Mouse (Mus musculus) kidney, postnatal 36 days (tissue): ENCODE measurements around the gene Tmem120b.

Experiments used
- DNase-seq, 2 experiments: peaks; one replicate each; pipeline ENCODE4 v3.0.0; 2021 to 2022; ENCODE audit warnings: mixed read lengths in 2 of 2

Tmem120b gene

GRCm38 (mm10) chr5:123129170-123129757, 61.0 kb downstream of the Tmem120b start:
- DNase-seq, result no peak

GRCm38 (mm10) chr5:123130030-123130813, 62.0 kb downstream of the Tmem120b start:
- DNase-seq, result no peak

GRCm38 (mm10) chr5:123130814-123131148, 62.6 kb downstream of the Tmem120b start:
- DNase-seq, result no peak

DNA sequence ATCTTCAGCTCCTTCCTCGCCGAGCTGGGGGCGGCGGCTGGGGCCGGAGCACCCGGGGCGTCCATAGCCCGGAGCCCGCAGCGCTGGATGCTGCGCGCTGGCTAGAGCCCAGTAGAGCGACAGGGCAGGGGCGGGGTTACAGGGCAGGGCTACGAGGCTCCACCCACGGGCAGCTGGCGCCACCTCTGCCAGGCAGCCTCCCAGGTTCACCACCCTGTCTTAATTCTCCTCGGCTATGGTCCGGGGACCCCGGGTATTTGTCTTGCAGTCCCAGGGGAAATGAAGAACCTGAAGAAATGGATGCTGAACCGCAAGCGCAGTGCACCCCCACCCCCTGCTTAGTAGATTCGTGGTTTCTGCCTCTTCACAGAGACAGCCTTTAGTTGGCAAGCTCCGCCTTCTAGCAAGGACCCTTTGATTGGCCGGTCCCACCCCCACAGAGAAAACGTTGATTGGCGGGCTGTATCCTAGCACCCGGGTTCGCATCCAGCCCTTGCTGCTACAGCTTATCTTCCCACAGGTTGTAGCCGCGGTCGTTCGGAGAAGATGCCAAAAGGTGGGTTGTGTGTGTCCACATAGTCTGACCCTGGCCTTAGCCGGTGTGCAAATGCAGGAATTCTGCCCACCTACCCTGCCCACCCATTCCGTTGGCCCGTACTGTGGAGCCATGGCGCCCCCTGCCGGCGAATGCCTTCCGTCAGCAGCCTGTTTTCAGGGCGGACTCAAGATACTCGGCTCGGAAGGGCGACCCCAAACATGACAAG, 64.3 kb downstream of the Tmem120b start, which contains the start of gene Rhof:
Gene Rhof (minus strand): TSS at position 385 of the 764 bp plus-strand sequence.
- DNase-seq, result peak; percentile 79 to 94

- peak; percentile 81 to 88 for DNase-seq
Observed at GRCm38 (mm10) chr5:123133083-123133783, 65.0 kb downstream of the Tmem120b start.

GRCm38 (mm10) chr5:123133784-123134143, 65.5 kb downstream of the Tmem120b start:
- no peak for DNase-seq

- peak; percentile 78 to 79 for DNase-seq
Observed at GRCm38 (mm10) chr5:123134186-123134874, 66.1 kb downstream of the Tmem120b start.

- DNase-seq, result no peak
Observed at GRCm38 (mm10) chr5:123134875-123135382, 66.7 kb downstream of the Tmem120b start.

DNA sequence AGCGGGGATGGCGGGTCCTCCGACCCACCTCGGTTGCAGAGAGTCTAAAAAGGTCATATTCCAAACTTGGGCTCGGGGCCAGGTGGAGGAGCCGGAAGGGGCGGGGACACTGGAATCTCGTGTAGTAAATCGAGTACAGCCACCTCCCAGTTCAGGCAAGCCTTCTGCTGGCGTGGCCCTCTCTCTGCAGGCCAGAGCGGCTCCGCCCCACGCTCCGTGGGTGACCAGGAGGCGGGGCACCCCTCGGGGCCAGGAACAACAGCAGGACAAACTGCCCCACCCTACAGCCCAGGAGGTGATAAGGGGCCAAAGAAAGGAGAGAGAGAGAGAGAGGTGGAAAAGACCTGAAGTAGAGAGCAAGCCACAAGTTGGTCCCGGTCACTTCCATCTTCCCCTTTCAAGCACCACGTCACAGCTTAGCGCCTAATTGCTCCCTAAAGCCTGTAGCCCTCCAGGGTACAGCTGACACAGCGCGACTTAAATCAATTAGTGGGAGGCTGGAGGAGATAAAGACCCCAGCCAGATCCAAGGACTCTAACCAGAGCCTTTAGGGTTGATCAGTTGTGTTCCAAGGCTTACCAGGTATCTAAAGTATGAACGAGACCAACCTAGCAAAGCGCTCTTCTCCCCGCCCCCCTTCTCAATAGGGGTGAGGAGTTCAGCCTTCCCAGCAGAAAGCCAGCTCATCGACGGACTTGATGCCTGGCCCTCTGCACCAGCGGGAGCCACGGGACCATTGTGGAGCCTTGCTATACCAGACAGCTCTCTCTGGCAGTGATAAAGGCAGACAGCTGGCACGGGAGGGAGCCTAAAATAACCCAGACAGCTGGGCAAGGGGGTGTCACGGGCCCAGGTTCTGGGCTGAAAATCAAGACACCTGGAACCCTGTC, 67.5 kb downstream of the Tmem120b start:
- peak; percentile 96 to 97 for DNase-seq

DNA sequence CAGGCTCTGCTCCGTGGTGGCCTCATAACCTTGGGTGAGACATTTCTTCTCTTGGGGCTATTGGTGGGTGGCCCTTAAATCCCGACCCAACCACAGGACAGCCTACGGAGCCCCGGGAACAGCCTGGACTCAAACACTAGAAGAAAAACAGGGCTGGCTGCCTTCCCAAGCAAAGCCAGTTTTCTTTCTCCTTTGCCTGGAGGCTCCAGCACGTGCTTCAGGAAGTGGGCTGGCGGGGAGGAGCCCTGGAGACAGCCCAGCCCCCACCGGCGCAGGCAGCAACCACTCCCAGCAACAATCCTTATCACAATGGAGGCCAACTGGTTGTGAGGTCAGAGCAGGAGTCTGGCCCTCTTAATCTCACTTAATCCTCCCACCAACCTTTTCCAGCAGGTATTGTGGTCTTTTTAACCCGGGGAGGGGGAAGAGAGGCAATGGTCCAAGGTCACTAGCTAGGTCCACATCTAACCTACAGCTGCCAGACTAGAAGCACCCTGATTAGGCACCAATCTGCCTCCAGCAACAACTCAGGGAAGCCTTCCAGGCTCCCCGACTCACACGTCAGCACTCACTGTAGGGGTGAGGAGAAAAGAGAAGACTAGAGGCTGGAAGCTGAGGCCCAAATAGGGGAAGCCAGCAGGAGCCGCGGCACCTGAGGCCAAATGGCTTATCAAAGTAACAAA, 68.3 kb downstream of the Tmem120b start:
- peak; percentile 97 to 98 for DNase-seq

DNA sequence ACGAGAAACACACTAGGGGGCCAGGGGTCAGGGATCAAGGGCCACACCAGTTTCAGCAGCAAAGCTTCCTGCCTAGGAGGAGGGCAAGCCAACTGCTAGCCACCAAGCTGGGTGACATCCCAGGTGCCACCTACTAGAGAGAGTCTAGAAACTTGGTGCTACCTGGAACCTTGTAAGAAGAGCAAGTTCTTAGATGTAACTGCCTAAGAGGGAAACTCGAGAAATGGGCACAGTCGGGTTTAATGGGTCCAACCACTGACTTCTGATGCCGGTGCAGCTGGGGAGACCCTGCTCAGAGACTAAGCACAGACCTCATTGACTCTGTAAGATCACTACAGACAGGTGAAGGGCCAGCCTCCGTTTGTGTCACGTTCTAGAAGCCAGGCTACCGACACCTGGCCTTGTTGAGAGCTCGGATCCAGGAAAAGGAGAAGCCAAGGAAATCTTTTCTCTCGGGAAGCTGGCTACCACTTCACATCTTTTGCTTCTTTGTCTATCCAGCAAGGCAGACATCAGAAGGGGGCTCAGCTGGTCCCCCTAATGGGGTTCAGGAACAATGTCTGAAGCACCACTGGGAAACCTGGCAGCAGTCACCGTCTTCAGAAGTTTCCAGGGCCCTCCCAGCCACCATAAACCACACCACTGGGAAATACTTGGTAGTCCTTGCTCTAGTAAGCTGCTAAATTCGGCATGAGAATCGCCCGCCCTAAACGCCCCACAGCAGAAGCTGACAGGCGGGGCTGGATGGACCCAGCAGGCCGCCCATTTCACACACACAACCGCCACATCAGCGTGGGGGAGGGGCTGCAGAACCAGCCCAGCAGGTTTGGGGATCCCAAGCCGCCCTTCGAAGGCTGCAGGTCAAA, 69.1 kb downstream of the Tmem120b start:
- peak; percentile 93 to 95 for DNase-seq

DNA sequence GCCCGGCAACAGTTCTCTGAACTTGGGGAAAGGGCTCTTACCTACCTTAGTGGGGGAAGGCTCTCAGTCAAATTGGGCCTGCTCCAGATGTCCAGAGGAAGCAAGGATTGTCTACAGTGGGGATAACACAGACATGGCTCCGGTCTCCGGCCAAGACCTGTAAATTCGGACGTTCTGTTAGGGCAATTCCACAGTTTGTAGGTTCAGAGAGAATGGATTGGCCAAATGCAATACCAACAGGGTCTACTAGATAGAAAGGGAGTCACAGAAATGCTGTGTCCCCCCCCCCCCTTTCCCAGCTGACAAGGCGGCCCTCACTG, 69.7 kb downstream of the Tmem120b start:
- no peak for DNase-seq

- peak; percentile 84 to 87 for DNase-seq
Observed at GRCm38 (mm10) chr5:123138230-123138911, 70.2 kb downstream of the Tmem120b start.

- DNase-seq, result peak; percentile 90 to 91
Observed at GRCm38 (mm10) chr5:123138953-123139721, 70.9 kb downstream of the Tmem120b start.

GRCm38 (mm10) chr5:123139722-123140627, 71.8 kb downstream of the Tmem120b start:
- peak in 1 of 2 experiments; percentile 42 for DNase-seq

GRCm38 (mm10) chr5:123140694-123141554, 72.7 kb downstream of the Tmem120b start:
- peak; percentile 94 to 95 for DNase-seq
